Mouse (Mus musculus) megakaryocyte progenitor cell, adult 5-6 weeks (primary cell): ENCODE measurements around the gene Notch2. TPM values are rescaled to one million over a fixed set of nuclear protein-coding genes. Genes with fewer than 3 reads are reported as not detected.
"Not testable (repeated sequence)": the region's sequence is repeated elsewhere in the genome, so short reads cannot be mapped to it uniquely, and the experiment has no call there.

ENCODE experiments used
- ATAC-seq: replicated peaks from 2 replicates; pipeline ENCODE4 v1.8.0; 2016; ENCODE audit warnings: mild to moderate bottlenecking, moderate TSS enrichment, inconsistent platforms; ENCODE audit not compliant: poor library complexity
- total RNA-seq, 2 experiments: library from RNA; stranded (forward) in 1 of 2; stranded (reverse) in 1 of 2; fragments of 157-497, 149-512 nt in 1 of 2; fragments of 200-1000 nt in 1 of 2; gene quantifications; 2 replicates each; pipeline versions ENCODE4 v1.2.3 to v1.2.4; 2015 to 2017

Notch2 gene
- total RNA-seq, 2 experiments from 2014 or later = 21.8 to 23.5 TPM

- ATAC-seq = not testable (repeated sequence)
Observed at GRCm38 (mm10) chr3:98050086-98050485, 36.8 kb downstream of the Notch2 start.

- no peak for ATAC-seq
Observed at GRCm38 (mm10) chr3:98050492-98051406, 37.4 kb downstream of the Notch2 start.

GRCm38 (mm10) chr3:98051407-98051968 is 38.2 kb downstream of the Notch2 start:
- ATAC-seq = no peak

- no peak for ATAC-seq
Observed at GRCm38 (mm10) chr3:98052507-98053430, 39.4 kb downstream of the Notch2 start.

- no peak for ATAC-seq
Observed at GRCm38 (mm10) chr3:98053817-98054216, 40.5 kb downstream of the Notch2 start.

- peak; percentile 20 for ATAC-seq
Observed at GRCm38 (mm10) chr3:98054334-98055007, 41.1 kb downstream of the Notch2 start.

GRCm38 (mm10) chr3:98055008-98055345 is 41.6 kb downstream of the Notch2 start:
- peak; percentile 63 for ATAC-seq

- ATAC-seq = peak; percentile 33
Observed at GRCm38 (mm10) chr3:98055808-98056728, 42.7 kb downstream of the Notch2 start.

- 0 out of 2 replicates have a peak, but pooled peaks have one; percentile 14 for ATAC-seq
Observed at GRCm38 (mm10) chr3:98056956-98057365, 43.6 kb downstream of the Notch2 start.

GRCm38 (mm10) chr3:98059076-98059475 is 45.7 kb downstream of the Notch2 start:
- no peak for ATAC-seq

- peak; percentile 15 for ATAC-seq
Observed at GRCm38 (mm10) chr3:98060981-98061660, 47.8 kb downstream of the Notch2 start.

GRCm38 (mm10) chr3:98061661-98062330 is 48.5 kb downstream of the Notch2 start:
- ATAC-seq = peak; percentile 65

- peak; percentile 26; the same call in 1 of the 2 replicates for ATAC-seq
Observed at GRCm38 (mm10) chr3:98062591-98063185, 49.4 kb downstream of the Notch2 start.

- peak; percentile 23 for ATAC-seq
Observed at GRCm38 (mm10) chr3:98063186-98063771, 50.0 kb downstream of the Notch2 start.

- no peak for ATAC-seq
Observed at GRCm38 (mm10) chr3:98063833-98064232, 50.5 kb downstream of the Notch2 start.

- ATAC-seq = no peak
Observed at GRCm38 (mm10) chr3:98065004-98065403, 51.7 kb downstream of the Notch2 start.

- ATAC-seq = peak; percentile 38
Observed at GRCm38 (mm10) chr3:98066434-98066833, 53.1 kb downstream of the Notch2 start.

- ATAC-seq = no peak
Observed at GRCm38 (mm10) chr3:98067413-98067812, 54.1 kb downstream of the Notch2 start.
